Mouse (Mus musculus) MEL (cell line): ENCODE results near the gene Susd6.

Experiments
- BHLHE40 ChIP-seq: IDR thresholded peaks from 2 replicates; pipeline ENCODE4 v1.6.1; 2012; ENCODE audit warnings: low read depth, mild to moderate bottlenecking, inconsistent platforms, low read length, improper control_type of control experiment, borderline replicate concordance
- CHD2 ChIP-seq: IDR thresholded peaks from 2 replicates; pipeline ENCODE4 v1.6.1; 2011; ENCODE audit warnings: low read length, improper control_type of control experiment
- CTCF ChIP-seq, 3 experiments: IDR thresholded peaks in 2 of 3; conservative IDR thresholded peaks in 1 of 3; 2 replicates each; pipeline ENCODE4 v1.5.1; 2011 to 2012; ENCODE audit warnings: low read length in 3 of 3, low read depth in 2 of 3, mild to moderate bottlenecking in 2 of 3, improper control_type of control experiment in 1 of 3, inconsistent platforms in 1 of 3, mixed read lengths in 1 of 3, moderate library complexity in 1 of 3; ENCODE audit not compliant: control insufficient read depth in 1 of 3, insufficient read depth in 1 of 3, poor library complexity in 1 of 3, severe bottlenecking in 1 of 3
- HCFC1 ChIP-seq: IDR thresholded peaks from 2 replicates; pipeline ENCODE4 v1.6.1; 2012; ENCODE audit warnings: low read depth, mild to moderate bottlenecking, inconsistent platforms, low read length, improper control_type of control experiment, moderate library complexity
- MAFK ChIP-seq: IDR thresholded peaks from 2 replicates; pipeline ENCODE4 v1.6.1; 2011; ENCODE audit warnings: low read depth, mild to moderate bottlenecking, low read length, improper control_type of control experiment, borderline replicate concordance
- MAZ ChIP-seq: IDR thresholded peaks from 2 replicates; pipeline ENCODE4 v1.6.1; 2012; ENCODE audit warnings: low read depth, mild to moderate bottlenecking, inconsistent platforms, low read length, improper control_type of control experiment
- MEF2A ChIP-seq: IDR thresholded peaks from 2 replicates; pipeline ENCODE4 v1.6.1; 2014; ENCODE audit warnings: low read depth, mild to moderate bottlenecking, inconsistent platforms, low read length, improper control_type of control experiment; ENCODE audit not compliant: poor library complexity, insufficient replicate concordance, severe bottlenecking; ENCODE audit errors: extremely low read depth
- POLR2A ChIP-seq, 2 experiments: IDR thresholded peaks; 2 replicates each; pipeline ENCODE4 v1.6.1; 2011 to 2012; ENCODE audit warnings: low read length in 2 of 2, mild to moderate bottlenecking in 2 of 2, control low read depth in 1 of 2, improper control_type of control experiment in 1 of 2, low read depth in 1 of 2, moderate library complexity in 1 of 2; ENCODE audit not compliant: control insufficient read depth in 1 of 2, insufficient read depth in 1 of 2, poor library complexity in 1 of 2
- SIN3A ChIP-seq: IDR thresholded peaks from 2 replicates; pipeline ENCODE4 v1.6.1; 2012; ENCODE audit warnings: low read length, improper control_type of control experiment, inconsistent platforms
- ZC3H11A ChIP-seq: IDR thresholded peaks from 2 replicates; pipeline ENCODE4 v1.6.1; 2012; ENCODE audit warnings: low read depth, mild to moderate bottlenecking, inconsistent platforms, low read length, improper control_type of control experiment
- ZNF384 ChIP-seq: IDR thresholded peaks from 2 replicates; pipeline ENCODE4 v1.6.1; 2012; ENCODE audit warnings: low read depth, mild to moderate bottlenecking, inconsistent platforms, low read length, improper control_type of control experiment

- TF ChIP-seq MAFK (no peak), POLR2A (IDR thresholded peaks at IDR 0.05; ENCODE audit: control insufficient read depth in 1 of 2, insufficient read depth in 1 of 2, low read depth in 1 of 2, low read length in 2 of 2, poor library complexity in 1 of 2) (no peak), ZC3H11A (no peak), CTCF (IDR thresholded peaks at IDR 0.05 in 2 of 3, conservative IDR thresholded peaks at IDR 0.05 in 1 of 3; ENCODE audit: control insufficient read depth in 1 of 3, insufficient read depth in 1 of 3, low read depth in 2 of 3, low read length in 3 of 3, poor library complexity in 1 of 3, severe bottlenecking in 1 of 3) (no peak), HCFC1 (no peak), BHLHE40 (no peak), MAZ (no peak), CHD2 (no peak), ZNF384 (no peak), SIN3A (no peak), MEF2A (no peak)
Measured at GRCm38 (mm10) chr12:80845901-80846300, 55.6 kb downstream of the Susd6 start.
